Mouse (Mus musculus) lung, postnatal 25 days (tissue): ENCODE results near the gene Rabl3.

Experiments used
- DNase-seq: peaks from one replicate; pipeline ENCODE4 v3.0.0; 2022; ENCODE audit warnings: low spot score

Gene Rabl3

DNA sequence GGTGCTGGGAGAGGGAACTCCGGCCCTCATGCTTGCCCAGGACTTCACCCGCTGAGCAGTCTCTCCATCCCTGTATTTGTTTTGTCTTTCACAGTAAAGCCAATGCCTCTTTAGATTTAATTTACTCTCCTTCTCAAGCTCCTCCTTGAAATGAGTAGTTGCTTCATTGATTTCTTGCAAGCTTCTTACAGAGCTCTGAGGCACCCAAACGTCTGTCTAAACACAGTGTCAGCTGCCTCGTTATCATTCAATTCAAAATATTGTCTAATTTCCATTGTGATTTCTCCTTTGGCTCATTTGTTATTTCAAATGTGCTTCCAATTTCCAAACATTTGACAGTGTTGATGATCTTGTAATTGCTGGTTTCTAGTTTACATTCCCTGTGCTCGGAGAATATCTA, 6.6 kb downstream of the Rabl3 start:
- DNase-seq, result no peak

DNA sequence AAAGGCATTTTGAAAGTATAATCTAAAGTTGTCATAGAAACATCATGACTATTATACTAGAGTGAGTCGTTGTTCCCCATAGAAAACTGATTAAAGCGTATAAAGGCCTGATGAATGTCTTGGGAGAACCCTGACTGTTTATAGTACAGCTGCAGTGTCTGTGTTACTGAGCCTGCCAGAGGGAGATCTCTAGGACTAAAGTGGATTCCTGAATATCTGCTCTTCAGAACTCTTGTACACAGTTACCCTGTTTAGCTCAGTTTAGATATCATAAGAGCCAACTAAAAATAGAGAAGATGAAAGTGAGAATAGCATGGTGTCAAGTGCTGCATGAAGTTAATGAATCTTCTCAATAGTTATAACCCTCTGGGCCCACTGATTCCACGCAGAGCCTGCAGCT, 10.6 kb downstream of the Rabl3 start:
- no peak for DNase-seq

DNA sequence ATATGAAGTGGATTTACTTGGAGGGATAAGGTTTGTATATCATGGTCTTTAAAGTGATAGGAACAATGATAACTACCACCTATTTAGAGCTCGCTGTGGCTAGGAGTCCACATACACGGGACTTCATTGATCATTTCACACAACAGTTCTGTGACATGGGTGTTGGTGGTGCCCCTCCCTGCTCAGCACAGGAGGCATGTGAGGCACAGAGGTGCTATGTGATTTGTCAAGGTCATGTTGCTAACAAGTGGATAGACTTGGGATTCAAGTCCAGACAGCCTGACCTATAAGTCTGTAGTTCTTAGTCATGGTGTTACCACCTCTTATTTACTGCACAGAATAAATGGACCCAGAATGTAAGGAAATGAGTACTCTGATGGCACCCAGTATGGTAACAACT, 11.3 kb downstream of the Rabl3 start:
- no peak for DNase-seq

DNA sequence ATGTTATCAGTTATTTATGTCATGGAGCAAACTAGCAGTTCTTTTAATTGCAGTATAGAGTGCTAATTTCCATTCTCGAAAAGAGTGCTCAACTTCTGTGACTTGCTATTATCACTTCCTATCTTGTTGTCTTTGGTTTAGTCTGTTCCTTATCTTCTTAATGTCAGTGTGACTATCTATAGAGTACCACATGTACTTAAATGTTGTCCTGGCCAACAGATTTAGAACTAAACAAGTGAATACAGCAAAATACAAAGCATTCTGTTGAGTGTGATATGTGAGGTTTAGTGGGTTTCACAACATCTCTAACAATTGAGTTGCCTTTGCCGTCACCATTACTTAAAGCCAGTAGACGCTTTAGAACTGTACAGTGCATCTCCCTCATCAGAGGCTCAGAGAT, 13.1 kb downstream of the Rabl3 start:
- no peak for DNase-seq

DNA sequence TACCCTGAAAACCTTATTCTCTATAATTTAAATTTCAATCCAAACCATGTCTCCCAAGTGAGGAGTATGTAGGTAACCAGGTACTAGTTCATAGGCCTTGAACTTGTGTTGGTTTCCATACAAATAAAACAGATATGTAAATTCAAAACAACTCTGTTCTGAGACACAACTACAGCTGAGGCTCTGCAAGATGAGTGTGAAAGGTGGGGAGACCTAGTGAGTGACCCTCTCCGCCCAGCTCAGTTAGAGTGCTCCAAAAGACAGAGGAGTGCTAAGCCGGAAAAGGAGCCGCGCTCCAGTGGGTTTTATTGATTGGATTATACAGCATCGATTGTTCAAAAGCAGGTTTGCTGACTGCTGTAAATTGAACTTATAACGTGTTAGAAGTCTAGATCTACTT, 22.7 kb downstream of the Rabl3 start:
- no peak for DNase-seq

DNA sequence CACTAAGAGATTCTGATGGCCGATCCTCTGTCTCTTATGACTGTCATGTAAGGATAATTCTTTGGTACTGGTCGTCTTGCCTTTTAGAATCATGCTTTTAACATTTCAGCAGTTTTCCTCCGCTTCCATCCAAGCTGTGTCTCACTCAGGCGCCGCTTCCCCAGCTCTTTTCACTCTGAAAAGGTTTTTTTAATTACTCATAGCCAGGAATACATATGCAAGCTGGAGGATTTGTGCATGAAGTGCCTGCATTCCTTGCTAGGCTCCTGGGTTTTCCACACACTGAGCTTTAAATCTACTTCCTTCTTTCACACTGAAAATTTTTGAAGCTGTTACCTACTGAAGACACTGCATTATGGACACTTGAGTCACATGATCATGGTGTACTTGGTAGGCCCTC, 23.3 kb downstream of the Rabl3 start:
- no peak for DNase-seq

DNA sequence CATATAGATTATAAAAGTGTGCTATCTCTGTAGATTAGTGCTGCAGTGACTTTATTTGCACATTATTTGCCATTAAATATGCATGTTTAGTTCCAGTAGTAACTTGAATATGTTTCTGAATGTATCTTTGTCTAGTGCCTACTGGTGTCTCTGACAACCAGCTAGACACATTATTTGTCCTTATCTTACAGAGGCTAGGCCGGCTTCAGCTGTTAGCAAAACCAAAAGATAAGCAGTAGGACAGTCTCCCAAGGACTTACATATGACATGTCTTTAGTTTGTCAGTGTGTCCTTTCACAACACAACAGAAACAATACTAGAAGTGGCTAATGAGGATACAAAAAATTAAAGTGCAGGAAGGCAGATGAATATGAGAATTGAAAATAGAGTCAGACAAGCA, 25.4 kb downstream of the Rabl3 start:
- DNase-seq, result no peak

DNA sequence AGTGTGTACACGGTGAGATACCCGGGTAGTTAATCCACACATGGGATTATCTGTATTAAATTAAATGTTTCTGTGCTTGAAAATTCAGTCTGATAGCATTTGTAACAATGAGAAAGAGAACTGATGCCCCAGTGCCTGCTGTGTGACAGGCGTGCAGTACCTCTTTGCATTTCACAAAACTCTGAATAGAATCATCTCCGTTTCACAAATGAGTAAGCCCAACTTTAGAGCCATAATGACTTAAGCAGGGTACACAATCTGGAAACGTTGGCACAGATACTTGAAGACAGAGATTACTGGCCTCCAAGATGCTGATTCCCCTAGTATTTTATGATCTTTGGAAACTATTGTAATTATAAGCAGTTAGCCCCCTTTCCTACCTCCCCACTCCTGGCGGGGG, 26.4 kb downstream of the Rabl3 start:
- no peak for DNase-seq

DNA sequence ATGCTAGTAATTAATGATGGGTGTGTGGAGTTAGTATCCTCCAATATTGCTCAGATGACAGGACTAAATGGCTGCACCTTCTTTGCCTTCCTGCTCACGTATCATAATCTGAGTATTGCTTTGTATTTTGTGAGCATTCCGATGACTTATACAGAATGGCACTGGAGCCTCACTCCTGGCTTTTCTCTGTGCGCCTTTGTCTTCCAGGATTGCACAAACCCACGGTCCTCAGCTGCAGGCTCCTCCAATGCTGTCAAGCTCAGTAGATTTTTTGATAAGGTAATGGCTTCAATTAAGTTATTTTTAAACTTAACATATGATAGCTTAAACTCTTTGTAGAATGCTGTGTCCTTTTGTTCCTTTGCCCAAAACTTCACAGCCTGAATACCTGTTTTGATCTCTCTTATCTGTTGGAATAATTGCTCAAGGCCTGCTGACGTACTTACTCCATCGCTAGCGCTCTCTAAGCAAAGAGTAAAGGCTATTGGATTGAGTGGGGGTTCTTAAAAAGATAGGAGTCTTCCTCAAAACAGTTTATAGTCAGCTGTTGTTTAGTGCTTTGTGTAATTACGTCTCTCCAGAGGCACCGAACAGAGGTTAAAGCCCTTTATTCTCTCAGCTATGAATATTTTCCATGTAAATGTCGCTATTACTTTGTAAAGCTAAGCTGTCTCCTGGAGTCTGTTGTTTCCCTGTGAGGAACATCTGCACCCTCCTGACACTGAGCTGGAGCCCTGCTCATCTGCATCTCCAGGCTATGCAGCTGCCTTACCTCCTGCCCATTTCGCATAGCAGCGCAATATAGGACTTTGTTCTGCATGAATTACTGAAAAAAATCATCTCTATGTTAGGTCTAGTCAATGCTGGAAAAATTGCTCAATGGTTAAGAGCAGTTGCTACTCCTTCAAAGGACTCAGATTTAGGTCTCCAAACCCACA, 27.7 kb downstream of the Rabl3 start:
- no peak for DNase-seq

DNA sequence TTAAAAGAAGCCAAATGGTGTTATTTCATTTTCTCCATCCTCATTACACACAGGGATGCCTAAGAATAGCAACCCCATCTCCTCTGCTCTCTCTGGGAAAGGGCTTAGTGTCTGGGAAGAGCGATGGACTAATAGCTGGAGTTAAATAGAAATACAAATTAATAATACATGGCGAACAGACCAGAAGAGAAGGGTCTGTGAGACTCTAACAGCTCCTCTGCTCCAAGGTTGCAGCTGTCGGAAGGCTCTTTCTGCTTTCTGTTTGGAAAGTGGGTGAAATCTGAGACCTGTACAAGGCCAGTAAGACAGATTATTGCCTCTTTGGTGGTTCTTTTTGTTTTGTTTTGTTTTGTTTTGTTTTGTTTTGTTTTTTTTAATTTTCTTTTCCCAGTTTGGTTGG, 31.9 kb downstream of the Rabl3 start:
- DNase-seq, result no peak

DNA sequence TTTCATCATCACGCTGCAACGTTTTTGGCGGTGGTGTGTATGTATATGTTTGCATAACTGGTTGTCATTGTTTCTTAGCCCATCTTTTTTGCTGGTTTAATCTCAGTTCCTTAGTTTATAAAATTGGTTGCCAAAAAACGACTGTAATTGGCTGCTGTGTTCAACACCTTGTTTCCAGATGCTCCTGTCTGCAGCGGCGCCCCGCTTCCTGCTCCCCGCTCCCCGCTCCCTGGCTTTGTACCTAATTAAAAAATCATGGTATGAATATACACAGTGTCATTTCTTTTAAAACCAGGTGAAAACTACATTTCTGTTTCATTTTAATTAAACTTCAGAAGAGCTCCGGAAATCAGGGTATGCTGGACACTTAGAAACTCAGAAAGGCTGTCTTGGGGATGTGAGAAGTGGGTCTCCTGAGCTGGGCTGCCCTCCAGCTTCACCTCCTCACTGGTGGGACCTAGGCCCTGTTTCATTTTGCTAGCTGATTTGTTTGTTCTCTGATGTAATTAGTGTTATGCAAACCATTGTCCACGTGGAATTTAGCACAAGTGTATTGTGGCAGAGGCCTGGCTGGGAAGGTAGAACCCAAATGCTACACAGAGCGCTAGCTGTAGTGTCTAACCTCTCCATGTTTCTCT, 32.6 kb downstream of the Rabl3 start:
- no peak for DNase-seq

DNA sequence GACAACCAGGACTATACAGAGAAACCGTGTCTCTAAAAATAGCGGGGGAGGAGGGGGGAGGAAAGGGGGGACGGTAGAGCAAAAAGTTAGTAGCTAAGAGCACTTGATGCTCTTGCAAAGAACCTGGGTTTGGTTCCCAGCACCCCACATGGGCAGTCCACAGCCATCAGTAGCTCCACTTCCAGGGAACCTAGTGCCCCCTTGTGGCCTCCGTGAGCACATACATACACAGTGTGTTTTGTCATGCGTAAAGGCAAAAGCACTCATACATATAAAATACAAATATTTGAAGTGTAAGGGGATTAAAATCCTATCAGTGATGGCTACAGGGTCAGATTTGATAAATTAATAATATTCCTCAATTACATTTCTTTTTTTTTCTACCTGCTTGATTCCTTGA, 33.4 kb downstream of the Rabl3 start:
- no peak for DNase-seq

DNA sequence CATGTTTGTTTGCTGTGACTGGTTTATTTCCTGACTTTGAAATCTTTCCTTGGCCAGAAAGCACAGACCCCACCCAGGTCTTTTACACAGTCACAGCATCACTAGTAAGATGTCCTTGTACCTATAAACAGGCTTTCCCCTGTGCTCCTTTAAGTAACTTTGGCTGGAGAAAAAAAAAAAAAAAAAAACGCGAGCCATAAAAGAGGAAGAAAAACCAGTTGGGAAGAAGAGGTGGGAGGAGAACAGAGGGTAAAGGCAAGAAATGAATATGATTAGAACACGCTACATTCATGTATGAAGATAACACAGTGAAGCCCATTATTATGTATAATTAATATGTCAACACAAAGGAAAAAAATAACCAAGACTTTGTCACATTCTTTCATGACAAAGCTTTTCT, 35.6 kb downstream of the Rabl3 start:
- DNase-seq, result no peak

DNA sequence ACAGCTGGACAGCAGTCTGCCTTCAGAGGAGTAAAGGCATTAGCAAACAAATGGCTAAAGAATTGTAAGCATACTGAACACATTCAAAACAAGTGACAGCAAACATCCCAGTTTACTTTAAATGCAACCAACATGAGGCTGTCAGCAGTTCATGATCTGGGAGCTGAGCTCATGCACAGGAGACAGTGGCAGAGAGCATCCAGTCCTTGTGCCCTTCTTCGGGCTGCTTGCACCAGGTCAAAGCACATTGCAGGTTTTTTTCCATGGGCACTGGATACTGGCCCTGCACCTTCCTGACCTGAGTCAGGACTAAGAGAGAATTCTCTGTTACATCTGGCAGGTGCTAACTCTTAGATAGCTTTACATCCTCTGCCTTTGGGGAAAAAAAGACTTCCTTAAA, 39.9 kb downstream of the Rabl3 start:
- no peak for DNase-seq

DNA sequence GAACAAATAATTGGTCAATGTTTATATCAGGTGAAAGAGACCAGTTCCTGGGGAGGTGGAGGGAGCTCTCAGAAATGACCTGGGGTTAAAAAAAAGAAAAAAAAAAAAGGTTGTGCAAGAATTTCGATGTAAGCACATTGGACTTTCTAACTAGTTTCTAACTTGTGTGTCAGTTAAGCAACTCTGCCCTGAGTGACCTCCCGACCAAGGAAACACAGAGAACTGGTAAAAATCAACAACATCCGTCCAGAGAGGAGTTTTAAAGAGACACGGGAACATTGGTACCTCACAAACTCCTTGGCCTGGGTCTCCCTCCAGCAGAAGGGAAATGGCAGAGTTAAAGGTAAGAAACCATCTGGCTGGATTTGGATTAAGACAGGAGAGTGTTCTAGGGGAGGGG, 40.3 kb downstream of the Rabl3 start, which contains the start of gene Hgd:
TSS of gene Hgd (plus strand) at position 160 of the 400 bp plus-strand sequence.
- no peak for DNase-seq

DNA sequence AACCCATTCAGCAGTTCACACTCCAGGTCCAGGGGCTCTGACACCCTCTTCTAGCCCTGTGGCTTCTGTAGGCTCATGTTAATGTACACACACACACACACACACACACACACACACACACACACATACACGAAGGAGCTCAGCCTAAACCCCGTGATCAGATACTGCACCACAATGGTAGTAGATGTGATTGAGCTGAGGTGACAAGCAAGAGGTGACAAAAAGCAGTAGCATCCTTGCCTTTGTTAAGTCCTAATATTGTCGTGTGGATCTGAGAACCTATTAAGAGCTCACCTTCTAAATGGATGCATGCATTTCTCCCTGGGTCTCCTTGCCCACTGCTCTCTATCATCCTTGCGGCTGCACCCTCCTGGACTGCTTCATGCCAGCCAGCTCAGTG, 41.0 kb downstream of the Rabl3 start:
- DNase-seq, result no peak

DNA sequence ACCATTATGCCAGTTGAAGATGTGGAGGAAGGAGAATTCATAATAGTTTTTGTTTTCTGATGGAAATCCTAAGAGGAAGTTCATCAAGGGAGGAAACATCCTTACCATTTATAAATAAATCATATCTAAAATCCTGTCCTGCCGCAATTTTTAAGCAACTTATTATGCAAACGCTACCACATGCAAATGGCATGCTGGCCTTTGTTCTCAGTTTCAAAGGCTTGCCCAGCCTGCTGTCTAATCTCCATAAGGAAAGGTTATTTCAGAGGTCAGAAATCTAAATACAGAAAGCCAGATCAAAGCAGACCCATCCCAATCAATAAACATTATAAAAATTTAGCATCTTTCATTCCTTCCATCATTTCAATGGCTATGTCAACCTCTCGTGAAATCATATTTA, 42.2 kb downstream of the Rabl3 start:
- DNase-seq, result no peak

DNA sequence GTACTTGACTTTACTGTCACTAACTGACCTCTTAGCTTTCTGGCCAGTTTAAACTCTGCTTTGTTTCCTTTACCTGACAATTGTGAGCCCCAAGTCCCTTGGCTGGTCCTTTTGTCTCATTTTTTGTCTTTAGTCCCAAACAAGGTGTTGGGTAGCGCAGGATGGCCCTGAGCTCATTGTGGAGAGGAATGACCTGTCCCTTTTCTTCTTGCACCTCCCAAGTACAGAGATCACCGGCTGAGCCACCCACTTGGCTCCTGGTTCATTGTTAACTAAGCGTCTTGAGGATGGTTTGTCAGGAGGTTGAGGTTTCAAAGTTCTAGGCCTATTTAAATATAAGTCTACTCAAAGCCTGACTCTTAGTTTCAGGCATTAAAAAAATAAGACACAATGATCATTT, 43.6 kb downstream of the Rabl3 start:
- no peak for DNase-seq

DNA sequence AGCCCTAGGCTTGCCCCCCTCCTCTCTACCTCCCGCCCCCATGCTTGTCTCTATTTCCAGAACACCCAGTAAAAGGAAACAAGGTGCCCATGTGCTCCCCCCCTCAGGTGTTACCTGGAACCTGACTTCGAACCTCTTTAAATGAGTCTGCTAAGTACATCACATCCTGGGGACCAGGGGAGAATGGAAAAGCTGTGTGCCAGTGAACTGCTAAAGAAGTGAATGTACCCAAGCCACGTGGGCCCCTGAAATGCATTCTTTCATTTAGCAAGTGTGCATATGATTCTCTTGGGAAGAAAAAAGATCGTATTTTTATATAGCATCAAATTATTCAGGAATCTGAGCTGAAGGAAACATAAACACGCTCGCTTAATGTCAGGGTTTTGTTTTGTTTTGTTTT, 44.1 kb downstream of the Rabl3 start:
- no peak for DNase-seq

DNA sequence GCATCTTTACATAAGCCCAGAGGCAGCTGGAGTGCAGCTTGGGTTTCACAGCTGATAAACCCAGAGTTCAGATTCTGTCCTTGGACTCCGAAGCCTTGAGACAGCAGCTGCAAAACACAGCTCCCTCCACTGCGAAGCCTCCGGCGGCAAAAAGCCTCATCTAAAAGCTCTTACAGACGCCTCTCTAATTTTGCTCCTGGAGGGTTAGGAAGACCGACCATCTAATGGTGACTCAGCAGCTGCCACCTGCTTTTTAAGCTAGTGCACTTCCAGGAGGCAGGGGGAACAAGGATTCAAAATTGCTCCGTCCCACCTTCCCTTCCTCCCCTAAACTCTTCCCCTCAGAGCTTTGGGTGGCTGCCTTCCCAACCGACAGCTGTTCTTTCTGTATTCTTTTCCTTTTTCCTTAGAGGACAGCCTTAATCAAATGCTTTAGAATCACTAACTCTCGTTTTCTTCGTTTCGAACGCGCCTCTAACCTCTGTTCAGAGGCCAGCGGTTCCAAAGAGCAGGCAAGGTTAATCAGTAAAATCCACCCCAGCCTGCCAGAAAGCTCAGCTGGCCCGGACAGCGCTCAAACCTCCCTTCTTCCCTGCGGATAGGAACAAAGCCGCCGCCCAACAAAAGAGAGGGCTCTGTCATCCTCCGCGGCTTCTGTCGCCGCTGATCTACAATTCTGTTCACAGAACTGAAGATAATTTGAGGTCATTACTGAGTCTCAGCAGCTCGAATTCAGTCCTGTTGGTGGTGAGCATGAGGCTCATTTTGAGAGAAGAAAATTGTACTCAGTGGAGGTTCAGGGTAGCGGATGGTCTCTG, 44.7 kb downstream of the Rabl3 start:
- no peak for DNase-seq

DNA sequence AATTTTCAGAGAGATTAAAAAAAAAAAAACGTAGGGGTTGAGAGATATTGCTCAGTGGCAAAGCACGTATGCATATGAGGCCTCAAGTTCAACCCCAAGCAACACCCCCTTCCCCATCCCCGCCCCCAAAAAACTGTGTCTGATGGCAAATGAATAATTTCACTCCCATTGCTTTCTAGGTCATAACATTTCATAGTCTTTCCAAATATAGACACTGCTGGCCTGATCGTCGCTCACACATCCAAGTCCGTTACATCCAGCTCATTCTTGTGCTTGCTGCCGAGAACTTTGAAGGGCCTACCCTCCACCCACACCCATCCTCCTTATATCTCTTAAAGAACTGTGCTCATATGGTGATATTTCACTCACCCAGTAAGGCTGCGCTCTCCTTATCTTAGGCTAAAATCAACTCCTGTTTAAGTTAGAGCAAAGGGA, 45.5 kb downstream of the Rabl3 start:
- DNase-seq, result no peak

DNA sequence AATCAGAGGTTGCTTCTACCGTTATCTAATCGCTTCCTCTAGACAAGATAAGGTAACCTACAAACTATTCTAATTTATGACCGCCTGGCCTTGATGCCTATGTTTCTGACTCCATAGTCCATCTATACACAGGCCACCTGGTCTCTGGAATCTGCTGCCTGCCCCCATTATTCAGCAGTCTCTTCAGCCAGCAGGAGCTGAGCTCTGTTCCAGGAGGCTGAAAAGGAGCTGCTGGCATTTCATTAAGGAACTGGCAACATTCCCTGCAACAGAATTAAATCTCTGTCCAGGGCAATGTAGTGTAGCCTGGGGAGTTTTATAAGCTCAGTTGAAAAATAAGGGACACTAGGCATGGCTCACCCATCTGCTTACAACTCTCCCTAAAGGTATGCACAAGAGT, 51.2 kb downstream of the Rabl3 start:
- no peak for DNase-seq

DNA sequence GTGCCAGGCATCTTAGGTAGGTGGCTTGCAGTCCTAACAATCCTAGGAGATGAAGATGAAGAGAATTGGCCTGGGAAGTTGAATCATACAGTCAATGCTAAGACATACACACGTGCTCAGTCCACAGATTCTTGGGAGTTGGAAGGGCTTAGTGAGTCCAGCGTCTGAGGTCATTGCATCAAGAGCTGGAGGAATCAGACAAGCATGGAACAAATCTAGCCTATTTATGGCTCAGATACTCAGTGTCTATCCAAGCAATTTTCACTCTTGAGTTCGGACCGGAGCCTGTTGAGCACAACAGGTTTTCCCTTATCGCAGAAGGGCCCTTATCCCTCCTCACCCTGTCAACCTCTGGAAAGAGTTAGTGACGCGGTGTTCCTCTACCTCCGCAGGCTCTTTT, 51.9 kb downstream of the Rabl3 start:
- no peak for DNase-seq
